In genomic region chr3:96098616-96099267, GRCm38 (mm10) we compare ENCODE assay signal across 10 mouse cellular contexts. TPM values are rescaled to one million over a fixed set of nuclear protein-coding genes. Genes with fewer than 3 reads are reported as not detected.
A peak's percentile ranks its signal among the peaks of the same experiment; 100 is the strongest.
DNase-seq lines count a peak whose midpoint lies in the region; ATAC-seq lines count a peak whose summit lies in the region.
"Had no signal": no experiment of that assay in that cellular context is flagged by ENCODE, and none has a peak within 500 bp of the region (broad histone marks: within the 10 kb centered on the region; RNA-seq: fewer than 3 reads in every experiment).

No protein-coding gene starts in this region.

- ATAC-seq in granulocyte monocyte progenitor cell, adult 5-6 weeks (replicated peaks; ENCODE audit: poor library complexity, severe bottlenecking), result peak; percentile 71
- ATAC-seq: forebrain, embryonic 13.5 days had no signal

- peak; percentile 86 for DNase-seq in urinary bladder, postnatal 14 days (ENCODE audit: low spot score)
- no peak for DNase-seq in urinary bladder, adult 2 months (ENCODE audit: low spot score)
- peak; percentile 34 to 49 for DNase-seq in kidney, postnatal 4 days
- no peak for DNase-seq in right cerebral cortex, adult 18-20 months
- no peak for DNase-seq in thymus, adult 18-20 months
- no peak for DNase-seq in cerebellum, adult 11-12 months
- DNase-seq in layer of hippocampus, adult 9-10 months (ENCODE audit: low spot score), result no peak
- DNase-seq: liver, embryonic 13.5 days had no signal

RNA-seq across cellular contexts. Expression of gene Otud7b, which starts 5.6 kb away (rescaled TPM):
- polyA plus RNA-seq in urinary bladder, adult 2 months (2012; rRNA removed), result 11.1 and 16.8 TPM in 2 replicates
- total RNA-seq in granulocyte monocyte progenitor cell, adult 5-6 weeks (2014; fragmentation: Nextera tagmentation), result 3.4 and 6.1 TPM in 2 replicates
- 8.8 and 12.5 TPM in 2 replicates for total RNA-seq in granulocyte monocyte progenitor cell, adult 5-6 weeks (2017)

RNA-seq across cellular contexts. Expression of gene Vps45, which starts 40.5 kb away (rescaled TPM):
- 15.3 and 20.3 TPM in 2 replicates for polyA plus RNA-seq in urinary bladder, adult 2 months (2012; rRNA removed)
- total RNA-seq in granulocyte monocyte progenitor cell, adult 5-6 weeks (2014; fragmentation: Nextera tagmentation), result 16.8 and 56.2 TPM in 2 replicates
- 13.1 and 13.6 TPM in 2 replicates for total RNA-seq in granulocyte monocyte progenitor cell, adult 5-6 weeks (2017)

Comparison
In these comparisons a context has a peak if more than half of its experiments do, and no peak if none do; other contexts are left out.
1. DNase-seq: peak in urinary bladder, postnatal 14 days (single experiment) and kidney, postnatal 4 days (2 of 2); none in urinary bladder, adult 2 months (single experiment), right cerebral cortex, adult 18-20 months (single experiment), thymus, adult 18-20 months (0 of 2), cerebellum, adult 11-12 months (single experiment) and layer of hippocampus, adult 9-10 months (single experiment).